Mouse (Mus musculus): ENCODE results near the gene Cenpj. TPM values are rescaled to one million over a fixed set of nuclear protein-coding genes. Genes with fewer than 3 reads are reported as not detected.

Cenpj gene
- polyA plus RNA-seq, 1 experiment, result 21.1 TPM

GRCm38 (mm10) chr14:56567476-56567875 is 7.7 kb downstream of the Cenpj start:
- no peak overlapping the region for H3K27ac ChIP-seq (ENCODE audit: control insufficient read depth, insufficient read depth, low read depth, low read length, poor library complexity)
- 13% methylated on average over 7 of the region's 7 CpGs for WGBS
- no peak overlapping the region for H3K4me3 ChIP-seq (replicated peaks; ENCODE audit: control insufficient read depth, low read depth, low read length)
- TF ChIP-seq POLR2A (IDR thresholded peaks at IDR 0.05; ENCODE audit: borderline replicate concordance, control insufficient read depth, low read depth, low read length) (no peak), CTCF (IDR thresholded peaks at IDR 0.05; ENCODE audit: control insufficient read depth, insufficient read depth, low read length) (no peak)
- H3K4me1 ChIP-seq (ENCODE audit: control insufficient read depth, insufficient read depth, low read length), result peaks cover 6% of the 10 kb centered on the region

GRCm38 (mm10) chr14:56559134-56559533 is 16.1 kb downstream of the Cenpj start:
- no peak for TF ChIP-seq POLR2A (IDR thresholded peaks at IDR 0.05; ENCODE audit: borderline replicate concordance, control insufficient read depth, low read depth, low read length)
- no peak for TF ChIP-seq CTCF (IDR thresholded peaks at IDR 0.05; ENCODE audit: control insufficient read depth, insufficient read depth, low read length)
- 94% methylated on average over 3 of the region's 3 CpGs for WGBS
- Histone ChIP-seq H3K4me1 (ENCODE audit: control insufficient read depth, insufficient read depth, low read length) (no peaks in the 10 kb centered on the region), H3K27ac (ENCODE audit: control insufficient read depth, insufficient read depth, low read depth, low read length, poor library complexity) (no peak overlapping the region), H3K4me3 (replicated peaks; ENCODE audit: control insufficient read depth, low read depth, low read length) (no peak overlapping the region)

GRCm38 (mm10) chr14:56554716-56555115 is 20.5 kb downstream of the Cenpj start:
- WGBS, result 61% methylated on average over 2 of the region's 2 CpGs
- no peak for TF ChIP-seq POLR2A (IDR thresholded peaks at IDR 0.05; ENCODE audit: borderline replicate concordance, control insufficient read depth, low read depth, low read length)
- TF ChIP-seq CTCF (IDR thresholded peaks at IDR 0.05; ENCODE audit: control insufficient read depth, insufficient read depth, low read length), result no peak

GRCm38 (mm10) chr14:56553331-56553730 is 21.9 kb downstream of the Cenpj start:
- TF ChIP-seq POLR2A (IDR thresholded peaks at IDR 0.05; ENCODE audit: borderline replicate concordance, control insufficient read depth, low read depth, low read length), result no peak
- TF ChIP-seq CTCF (IDR thresholded peaks at IDR 0.05; ENCODE audit: control insufficient read depth, insufficient read depth, low read length), result no peak
- Histone ChIP-seq H3K27ac (ENCODE audit: control insufficient read depth, insufficient read depth, low read depth, low read length, poor library complexity) (no peak overlapping the region), H3K4me1 (ENCODE audit: control insufficient read depth, insufficient read depth, low read length) (peaks cover 1% of the 10 kb centered on the region), H3K4me3 (replicated peaks; ENCODE audit: control insufficient read depth, low read depth, low read length) (no peak overlapping the region)
- 91% methylated on average over 7 of the region's 7 CpGs for WGBS

More at GRCm38 (mm10) chr14:56554716-56555115, 20.5 kb downstream of the Cenpj start:
- peaks cover 1% of the 10 kb centered on the region for H3K4me1 ChIP-seq (ENCODE audit: control insufficient read depth, insufficient read depth, low read length)
- no peak overlapping the region for H3K4me3 ChIP-seq (replicated peaks; ENCODE audit: control insufficient read depth, low read depth, low read length)
- no peak overlapping the region for H3K27ac ChIP-seq (ENCODE audit: control insufficient read depth, insufficient read depth, low read depth, low read length, poor library complexity)

GRCm38 (mm10) chr14:56552924-56553323 is 22.3 kb downstream of the Cenpj start:
- Histone ChIP-seq H3K4me3 (replicated peaks; ENCODE audit: control insufficient read depth, low read depth, low read length) (no peak overlapping the region), H3K27ac (ENCODE audit: control insufficient read depth, insufficient read depth, low read depth, low read length, poor library complexity) (no peak overlapping the region), H3K4me1 (ENCODE audit: control insufficient read depth, insufficient read depth, low read length) (peaks cover 1% of the 10 kb centered on the region)
- WGBS, result 58% methylated on average over 6 of the region's 6 CpGs
- no peak for TF ChIP-seq CTCF (IDR thresholded peaks at IDR 0.05; ENCODE audit: control insufficient read depth, insufficient read depth, low read length)

- H3K27ac ChIP-seq (ENCODE audit: control insufficient read depth, insufficient read depth, low read depth, low read length, poor library complexity), result no peak overlapping the region
- peaks cover 1% of the 10 kb centered on the region for H3K4me1 ChIP-seq (ENCODE audit: control insufficient read depth, insufficient read depth, low read length)
- no peak for TF ChIP-seq POLR2A (IDR thresholded peaks at IDR 0.05; ENCODE audit: borderline replicate concordance, control insufficient read depth, low read depth, low read length)
- no peak for TF ChIP-seq CTCF (IDR thresholded peaks at IDR 0.05; ENCODE audit: control insufficient read depth, insufficient read depth, low read length)
- WGBS, result 83% methylated on average over 4 of the region's 4 CpGs
- no peak overlapping the region for H3K4me3 ChIP-seq (replicated peaks; ENCODE audit: control insufficient read depth, low read depth, low read length)
Measured at GRCm38 (mm10) chr14:56550960-56551359, 24.3 kb downstream of the Cenpj start.

GRCm38 (mm10) chr14:56545491-56545890 is 29.7 kb downstream of the Cenpj start:
- Histone ChIP-seq H3K27ac (ENCODE audit: control insufficient read depth, insufficient read depth, low read depth, low read length, poor library complexity) (no peak overlapping the region), H3K4me3 (replicated peaks; ENCODE audit: control insufficient read depth, low read depth, low read length) (no peak overlapping the region), H3K4me1 (ENCODE audit: control insufficient read depth, insufficient read depth, low read length) (no peaks in the 10 kb centered on the region)
- 84% methylated on average over 4 of the region's 4 CpGs for WGBS
- TF ChIP-seq POLR2A (IDR thresholded peaks at IDR 0.05; ENCODE audit: borderline replicate concordance, control insufficient read depth, low read depth, low read length) (no peak), CTCF (IDR thresholded peaks at IDR 0.05; ENCODE audit: control insufficient read depth, insufficient read depth, low read length) (no peak)

GRCm38 (mm10) chr14:56544946-56545345 is 30.3 kb downstream of the Cenpj start:
- H3K4me1 ChIP-seq (ENCODE audit: control insufficient read depth, insufficient read depth, low read length), result no peaks in the 10 kb centered on the region
- H3K4me3 ChIP-seq (replicated peaks; ENCODE audit: control insufficient read depth, low read depth, low read length), result no peak overlapping the region
- no peak overlapping the region for H3K27ac ChIP-seq (ENCODE audit: control insufficient read depth, insufficient read depth, low read depth, low read length, poor library complexity)
- TF ChIP-seq CTCF (IDR thresholded peaks at IDR 0.05; ENCODE audit: control insufficient read depth, insufficient read depth, low read length) (no peak), POLR2A (IDR thresholded peaks at IDR 0.05; ENCODE audit: borderline replicate concordance, control insufficient read depth, low read depth, low read length) (no peak)
- 92% methylated on average over 1 of the region's 1 CpGs for WGBS

- 84% methylated on average over 2 of the region's 2 CpGs for WGBS
- H3K4me3 ChIP-seq (replicated peaks; ENCODE audit: control insufficient read depth, low read depth, low read length), result no peak overlapping the region
- TF ChIP-seq POLR2A (IDR thresholded peaks at IDR 0.05; ENCODE audit: borderline replicate concordance, control insufficient read depth, low read depth, low read length) (no peak), CTCF (IDR thresholded peaks at IDR 0.05; ENCODE audit: control insufficient read depth, insufficient read depth, low read length) (no peak)
- no peak overlapping the region for H3K27ac ChIP-seq (ENCODE audit: control insufficient read depth, insufficient read depth, low read depth, low read length, poor library complexity)
- no peaks in the 10 kb centered on the region for H3K4me1 ChIP-seq (ENCODE audit: control insufficient read depth, insufficient read depth, low read length)
Measured at GRCm38 (mm10) chr14:56530788-56531187, 44.4 kb downstream of the Cenpj start.
